Mouse (Mus musculus): ENCODE measurements around the gene Vwa1.

- no peak for TF ChIP-seq GATA1 (IDR thresholded peaks at IDR 0.05; ENCODE audit: borderline replicate concordance, low read length)
- TF ChIP-seq CTCF (IDR thresholded peaks at IDR 0.05; ENCODE audit: low read depth, low read length) = no peak
- TF ChIP-seq GATA2 (IDR thresholded peaks at IDR 0.05; ENCODE audit: borderline replicate concordance, low read depth, low read length) = no peak
- no peak for TF ChIP-seq TAL1 (conservative IDR thresholded peaks at IDR 0.05; ENCODE audit: low read depth, low read length)
- no peak for TF ChIP-seq POLR2AphosphoS5 (IDR thresholded peaks at IDR 0.05; ENCODE audit: insufficient replicate concordance, low read depth, low read length)
Observed at GRCm38 (mm10) chr4:155791240-155791933, 16.9 kb upstream of the Vwa1 start.

All from G1E (cell line).